Mouse (Mus musculus): ENCODE results near the gene Zbtb8b. TPM values are rescaled to one million over a fixed set of nuclear protein-coding genes. Genes with fewer than 3 reads are reported as not detected.
A peak's percentile ranks its signal among the peaks of the same experiment; 100 is the strongest.

Zbtb8b gene
- polyA plus RNA-seq, 1 experiment from 2014 or later, result 1.3 TPM

DNA sequence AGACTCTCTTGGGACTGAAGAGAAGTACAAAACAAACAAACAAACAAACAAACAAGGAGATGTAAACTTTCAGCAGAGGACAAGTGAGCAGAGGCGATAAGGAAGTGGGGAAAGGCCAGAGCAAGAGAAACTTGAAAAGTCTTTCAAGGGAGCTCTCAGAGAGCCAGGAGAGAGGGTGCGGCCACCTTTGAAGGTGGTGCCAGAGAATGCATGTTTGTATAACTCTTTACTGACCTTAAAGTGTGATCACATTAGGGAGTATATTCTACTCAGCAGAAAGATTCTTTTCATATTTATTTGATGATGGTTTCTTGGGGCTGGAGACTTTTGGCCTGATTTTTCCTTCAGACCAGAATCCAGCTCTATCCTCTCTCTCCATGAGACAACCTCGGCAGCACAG, 43.7 kb downstream of the Zbtb8b start:
- Histone ChIP-seq H3K27me3 (ENCODE audit: control insufficient read depth, insufficient read depth, low read depth, low read length) (no peaks in the 10 kb centered on the region), H3K27ac (ENCODE audit: low read length) (no peak overlapping the region), H3K4me2 (ENCODE audit: low read depth, low read length) (no peak overlapping the region), H3K9me3 (replicated peaks; ENCODE audit: control insufficient read depth, low read length) (no peaks in the 10 kb centered on the region), H3K4me1 (ENCODE audit: control insufficient read depth, low read depth, low read length) (no peaks in the 10 kb centered on the region), H3K36me3 (ENCODE audit: control insufficient read depth, insufficient read depth) (no peaks in the 10 kb centered on the region), H3K4me3 (ENCODE audit: low read depth, low read length) (no peak overlapping the region), H3K9ac (ENCODE audit: low read depth, low read length) (no peak overlapping the region)
- 71% methylated on average over 3 of the region's 3 CpGs for WGBS (ENCODE audit: insufficient replicate concordance)
- no peak for ATAC-seq (ENCODE audit: low read depth)

DNA sequence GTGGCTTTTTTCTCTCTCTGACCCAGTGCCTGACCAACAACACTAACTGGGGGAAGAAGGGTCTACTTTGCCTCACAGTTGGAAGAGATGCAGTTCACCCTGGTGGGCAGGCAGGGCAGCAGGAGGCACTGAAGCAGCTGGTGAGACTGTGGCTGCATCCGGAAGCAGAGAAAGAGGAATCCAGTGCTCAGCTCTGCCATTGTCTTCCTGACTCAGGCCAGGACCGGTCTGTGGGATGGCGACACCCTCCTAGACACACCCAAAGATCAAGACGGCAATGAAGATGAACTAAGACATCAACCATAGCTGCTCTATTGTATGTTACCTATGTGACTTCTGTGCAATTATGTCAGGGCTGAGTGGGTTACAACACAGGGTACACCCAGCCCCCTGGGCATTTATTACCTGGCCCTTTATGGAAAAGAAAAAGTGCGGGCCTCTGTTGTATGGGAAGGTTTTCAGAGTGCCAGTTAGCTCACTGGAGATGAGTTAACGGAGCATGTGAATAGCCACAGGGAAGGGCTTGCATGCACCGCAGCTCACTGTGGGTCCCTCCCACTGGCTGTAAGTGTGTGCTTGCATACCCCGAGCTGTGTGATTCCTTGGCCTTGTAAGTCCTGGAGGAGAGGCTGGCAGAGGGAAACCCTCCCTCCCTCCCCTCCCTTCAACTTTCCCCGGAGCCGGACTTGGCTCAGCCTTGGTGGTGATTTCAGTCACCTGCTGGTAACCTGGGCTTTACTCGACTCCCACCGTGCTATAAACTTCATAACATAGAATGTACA, 46.4 kb downstream of the Zbtb8b start:
- no peak overlapping the region for H3K4me2 ChIP-seq (ENCODE audit: low read depth, low read length)
- no peak for ATAC-seq (ENCODE audit: low read depth)
- no peak overlapping the region for H3K27ac ChIP-seq (ENCODE audit: low read length)
- no peaks in the 10 kb centered on the region for H3K27me3 ChIP-seq (ENCODE audit: control insufficient read depth, insufficient read depth, low read depth, low read length)
- no peaks in the 10 kb centered on the region for H3K36me3 ChIP-seq (ENCODE audit: control insufficient read depth, insufficient read depth)
- H3K4me1 ChIP-seq (ENCODE audit: control insufficient read depth, low read depth, low read length), result no peaks in the 10 kb centered on the region
- no peaks in the 10 kb centered on the region for H3K9me3 ChIP-seq (replicated peaks; ENCODE audit: control insufficient read depth, low read length)
- H3K9ac ChIP-seq (ENCODE audit: low read depth, low read length), result no peak overlapping the region
- 50% methylated on average over 12 of the region's 12 CpGs for WGBS (ENCODE audit: insufficient replicate concordance)
- no peak overlapping the region for H3K4me3 ChIP-seq (ENCODE audit: low read depth, low read length)

DNA sequence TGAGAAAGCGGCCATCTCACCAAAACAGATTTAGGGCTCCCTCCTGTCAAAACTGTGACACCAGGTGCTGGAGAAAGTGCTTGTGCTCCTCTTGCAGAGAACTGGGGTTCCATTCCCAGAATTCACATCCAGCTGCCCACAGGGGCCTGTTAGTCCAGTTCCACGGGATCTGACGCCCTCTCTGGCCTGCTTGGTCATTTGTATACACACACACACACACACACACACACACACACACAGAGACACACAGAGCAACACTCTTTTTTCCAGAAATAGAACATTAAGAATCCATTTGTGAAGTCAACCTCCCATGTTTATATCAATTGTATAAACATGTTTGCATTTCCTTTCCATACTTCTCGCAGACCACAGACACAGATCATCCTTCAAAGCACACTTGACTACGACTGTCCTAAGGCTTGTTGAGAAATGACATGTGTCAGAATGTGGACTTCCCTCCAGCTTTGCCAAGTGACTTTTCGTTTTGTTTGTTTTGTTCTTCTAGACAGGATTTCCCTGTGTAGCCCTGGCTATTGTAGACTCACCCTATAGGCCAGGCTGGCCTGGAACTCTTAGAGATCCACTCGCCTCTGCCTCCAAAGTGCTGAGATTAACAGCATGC, 49.6 kb downstream of the Zbtb8b start:
- Histone ChIP-seq H3K9me3 (replicated peaks; ENCODE audit: control insufficient read depth, low read length) (no peaks in the 10 kb centered on the region), H3K4me2 (ENCODE audit: low read depth, low read length) (no peak overlapping the region), H3K4me1 (ENCODE audit: control insufficient read depth, low read depth, low read length) (peaks cover 8% of the 10 kb centered on the region), H3K36me3 (ENCODE audit: control insufficient read depth, insufficient read depth) (no peaks in the 10 kb centered on the region), H3K27ac (ENCODE audit: low read length) (no peak overlapping the region), H3K9ac (ENCODE audit: low read depth, low read length) (no peak overlapping the region), H3K27me3 (ENCODE audit: control insufficient read depth, insufficient read depth, low read depth, low read length) (no peaks in the 10 kb centered on the region), H3K4me3 (ENCODE audit: low read depth, low read length) (no peak overlapping the region)
- 77% methylated on average over 7 of the region's 7 CpGs for WGBS (ENCODE audit: insufficient replicate concordance)
- ATAC-seq (ENCODE audit: low read depth), result no peak

DNA sequence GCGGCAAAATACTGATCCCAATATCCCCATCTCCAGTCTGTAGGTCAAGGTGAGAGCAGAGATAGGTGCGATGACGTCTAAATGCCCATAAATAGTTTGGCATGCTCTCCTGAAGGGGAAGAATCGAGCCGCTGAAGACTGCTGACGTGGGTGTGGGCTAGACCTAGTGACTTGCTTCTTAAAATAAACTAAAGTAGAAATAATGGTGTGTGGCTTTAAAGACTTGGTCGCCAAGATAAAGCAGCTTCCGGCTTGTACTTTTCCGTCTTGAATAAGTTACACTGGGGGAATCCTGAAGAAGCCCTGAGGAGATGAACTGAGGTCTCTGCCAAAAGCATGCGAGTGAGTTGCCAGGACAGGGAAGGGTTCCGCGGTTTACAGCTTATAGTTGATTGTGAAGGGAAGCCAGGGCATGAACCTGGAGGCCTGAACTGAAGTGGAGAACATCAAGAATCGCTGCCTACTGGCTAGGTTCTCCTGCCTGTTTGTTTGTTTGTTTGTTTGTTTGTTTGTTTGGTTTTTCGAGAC, 50.4 kb downstream of the Zbtb8b start:
- 60% methylated on average over 14 of the region's 14 CpGs for WGBS (ENCODE audit: insufficient replicate concordance)
- H3K9me3 ChIP-seq (replicated peaks; ENCODE audit: control insufficient read depth, low read length), result no peaks in the 10 kb centered on the region
- H3K27me3 ChIP-seq (ENCODE audit: control insufficient read depth, insufficient read depth, low read depth, low read length), result no peaks in the 10 kb centered on the region
- no peak overlapping the region for H3K27ac ChIP-seq (ENCODE audit: low read length)
- no peak for ATAC-seq (ENCODE audit: low read depth)
- peaks cover 14% of the 10 kb centered on the region for H3K4me1 ChIP-seq (ENCODE audit: control insufficient read depth, low read depth, low read length)
- no peak overlapping the region for H3K4me2 ChIP-seq (ENCODE audit: low read depth, low read length)
- H3K4me3 ChIP-seq (ENCODE audit: low read depth, low read length), result no peak overlapping the region
- H3K9ac ChIP-seq (ENCODE audit: low read depth, low read length), result no peak overlapping the region
- no peaks in the 10 kb centered on the region for H3K36me3 ChIP-seq (ENCODE audit: control insufficient read depth, insufficient read depth)

DNA sequence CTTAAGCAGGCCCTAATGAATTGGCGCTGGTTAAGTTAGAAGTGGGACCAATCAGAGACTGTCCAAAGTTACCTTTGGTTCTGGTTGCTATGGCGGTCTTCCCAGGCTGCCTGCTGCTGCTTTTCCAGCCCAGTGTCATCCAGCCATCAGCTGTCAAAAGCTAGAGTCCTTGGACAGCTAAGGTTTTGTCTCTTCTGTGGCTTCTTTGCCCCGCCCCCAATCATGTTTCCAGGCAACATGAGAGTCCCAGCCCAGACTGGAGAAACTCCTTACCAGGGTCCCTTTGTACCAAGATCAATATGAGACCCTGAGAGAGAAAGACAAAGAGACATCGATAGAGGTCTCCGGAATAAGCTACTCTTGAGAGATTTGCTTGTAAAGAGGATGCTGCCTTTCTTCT, 52.2 kb downstream of the Zbtb8b start:
- Histone ChIP-seq H3K4me2 (ENCODE audit: low read depth, low read length) (no peak overlapping the region), H3K4me3 (ENCODE audit: low read depth, low read length) (no peak overlapping the region), H3K36me3 (ENCODE audit: control insufficient read depth, insufficient read depth) (no peaks in the 10 kb centered on the region), H3K27me3 (ENCODE audit: control insufficient read depth, insufficient read depth, low read depth, low read length) (no peaks in the 10 kb centered on the region), H3K9me3 (replicated peaks; ENCODE audit: control insufficient read depth, low read length) (no peaks in the 10 kb centered on the region), H3K27ac (ENCODE audit: low read length) (no peak overlapping the region), H3K4me1 (ENCODE audit: control insufficient read depth, low read depth, low read length) (peaks cover 17% of the 10 kb centered on the region), H3K9ac (ENCODE audit: low read depth, low read length) (no peak overlapping the region)
- no peak for ATAC-seq (ENCODE audit: low read depth)
- WGBS (ENCODE audit: insufficient replicate concordance), result 80% methylated on average over 5 of the region's 5 CpGs

DNA sequence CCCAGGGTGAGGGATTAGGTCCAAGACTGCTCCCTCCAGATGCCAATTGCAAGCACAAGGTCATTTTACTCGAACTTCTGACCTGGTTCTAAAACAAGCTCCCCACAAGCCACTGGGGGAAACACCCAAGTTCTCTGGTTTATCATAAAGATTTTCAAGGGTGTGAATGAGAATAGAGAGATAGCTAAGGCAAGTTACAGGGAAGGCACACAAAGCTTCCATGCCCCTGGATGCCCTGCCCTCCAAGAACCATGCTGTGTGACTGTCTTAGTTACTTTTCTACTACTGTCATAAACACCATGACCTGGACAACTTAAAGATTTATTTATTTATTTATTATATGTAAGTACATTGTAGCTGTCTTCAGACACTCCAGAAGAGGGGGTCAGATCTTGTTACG, 53.7 kb downstream of the Zbtb8b start:
- WGBS (ENCODE audit: insufficient replicate concordance), result 37% methylated on average over 2 of the region's 2 CpGs

DNA sequence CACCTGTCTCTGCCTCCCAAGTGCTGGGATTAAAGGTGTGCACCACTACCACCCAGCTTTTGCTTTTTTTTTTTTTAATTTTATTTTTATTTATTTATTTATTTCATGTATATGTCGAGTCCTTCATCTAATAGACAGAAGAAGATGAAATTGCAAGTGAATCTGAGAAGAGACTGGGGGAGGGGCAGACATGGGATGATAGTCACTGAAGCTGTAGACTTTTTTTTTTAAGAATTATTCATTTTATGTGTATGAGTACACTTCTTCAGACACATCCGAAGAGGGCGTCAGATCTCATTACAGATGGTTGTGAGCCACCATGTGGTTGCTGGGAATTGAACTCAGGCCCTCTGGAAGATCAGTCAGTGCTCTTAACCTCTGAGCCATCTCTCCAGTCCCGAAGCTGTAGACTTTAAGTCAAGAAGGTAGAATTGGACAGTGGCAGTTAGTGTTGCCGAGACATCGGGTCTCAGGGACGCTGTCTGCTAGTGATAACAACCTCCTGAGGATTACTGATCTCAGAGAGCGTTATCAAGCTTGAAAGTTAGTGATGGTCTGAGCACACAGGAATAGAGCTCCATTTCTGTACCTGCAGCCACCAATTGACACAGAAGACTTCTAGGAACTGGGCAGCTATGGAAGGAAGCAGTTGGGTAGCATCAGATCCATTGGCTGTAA, 54.2 kb downstream of the Zbtb8b start:
- H3K9me3 ChIP-seq (replicated peaks; ENCODE audit: control insufficient read depth, low read length), result no peaks in the 10 kb centered on the region
- H3K4me2 ChIP-seq (ENCODE audit: low read depth, low read length), result peak overlapping the region; percentile 43
- no peak overlapping the region; the same call in 1 of the 2 replicates for H3K9ac ChIP-seq (ENCODE audit: low read depth, low read length)
- H3K36me3 ChIP-seq (ENCODE audit: control insufficient read depth, insufficient read depth), result no peaks in the 10 kb centered on the region
- no peak overlapping the region for H3K4me3 ChIP-seq (ENCODE audit: low read depth, low read length)
- 24% methylated on average over 8 of the region's 8 CpGs for WGBS (ENCODE audit: insufficient replicate concordance)
- H3K4me1 ChIP-seq (ENCODE audit: control insufficient read depth, low read depth, low read length), result peaks cover 17% of the 10 kb centered on the region
- no peaks in the 10 kb centered on the region for H3K27me3 ChIP-seq (ENCODE audit: control insufficient read depth, insufficient read depth, low read depth, low read length)
- peak overlapping the region; percentile 83 for H3K27ac ChIP-seq (ENCODE audit: low read length)
- ATAC-seq (ENCODE audit: low read depth), result peak; percentile 89

More for the DNA sequence above, 53.7 kb downstream of the Zbtb8b start:
- peak overlapping the region; percentile 83 for H3K27ac ChIP-seq (ENCODE audit: low read length)
- peak; percentile 50 for ATAC-seq (ENCODE audit: low read depth)
- peaks cover 17% of the 10 kb centered on the region for H3K4me1 ChIP-seq (ENCODE audit: control insufficient read depth, low read depth, low read length)
- H3K27me3 ChIP-seq (ENCODE audit: control insufficient read depth, insufficient read depth, low read depth, low read length), result no peaks in the 10 kb centered on the region
- no peak overlapping the region for H3K4me3 ChIP-seq (ENCODE audit: low read depth, low read length)
- H3K9me3 ChIP-seq (replicated peaks; ENCODE audit: control insufficient read depth, low read length), result no peaks in the 10 kb centered on the region
- H3K9ac ChIP-seq (ENCODE audit: low read depth, low read length), result no peak overlapping the region; the same call in 1 of the 2 replicates
- peak overlapping the region; percentile 43 for H3K4me2 ChIP-seq (ENCODE audit: low read depth, low read length)
- H3K36me3 ChIP-seq (ENCODE audit: control insufficient read depth, insufficient read depth), result no peaks in the 10 kb centered on the region

DNA sequence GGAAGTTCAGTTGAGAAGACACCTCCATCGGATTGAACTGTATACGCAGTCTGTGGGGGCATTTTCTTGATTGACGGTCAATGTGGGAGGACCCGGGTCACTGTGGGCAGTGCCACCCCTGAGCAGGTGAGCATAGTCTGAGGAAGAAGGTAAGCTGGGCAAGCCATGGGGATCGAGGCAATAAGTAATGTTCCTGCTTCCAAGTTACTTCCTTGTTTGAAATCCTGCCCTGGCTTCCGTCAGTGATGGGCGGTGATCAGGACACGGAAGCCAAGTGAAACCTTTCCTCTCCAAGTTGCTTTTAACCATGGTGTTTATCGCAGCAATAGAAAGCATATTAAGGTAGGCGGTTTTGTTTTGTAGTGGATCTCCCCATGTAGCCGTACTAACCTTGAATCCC, 55.0 kb downstream of the Zbtb8b start:
- WGBS (ENCODE audit: insufficient replicate concordance), result 69% methylated on average over 11 of the region's 11 CpGs
- peak overlapping the region; percentile 42 for H3K27ac ChIP-seq (ENCODE audit: low read length)

More for the DNA sequence above, 55.0 kb downstream of the Zbtb8b start:
- ATAC-seq (ENCODE audit: low read depth), result no peak
- H3K9ac ChIP-seq (ENCODE audit: low read depth, low read length), result no peak overlapping the region
- H3K4me3 ChIP-seq (ENCODE audit: low read depth, low read length), result no peak overlapping the region
- no peaks in the 10 kb centered on the region for H3K9me3 ChIP-seq (replicated peaks; ENCODE audit: control insufficient read depth, low read length)
- peaks cover 17% of the 10 kb centered on the region for H3K4me1 ChIP-seq (ENCODE audit: control insufficient read depth, low read depth, low read length)
- no peak overlapping the region for H3K4me2 ChIP-seq (ENCODE audit: low read depth, low read length)
- H3K36me3 ChIP-seq (ENCODE audit: control insufficient read depth, insufficient read depth), result no peaks in the 10 kb centered on the region
- H3K27me3 ChIP-seq (ENCODE audit: control insufficient read depth, insufficient read depth, low read depth, low read length), result no peaks in the 10 kb centered on the region
